Mouse (Mus musculus) liver, adult (tissue): ENCODE data around the gene Prm2.
A peak's percentile ranks its signal among the peaks of the same experiment; 100 is the strongest.

Experiments used
- GATA4 ChIP-seq: IDR thresholded peaks from 2 replicates; pipeline ENCODE4 v1.6.1; 2014; ENCODE audit warnings: mild to moderate bottlenecking, low read length; ENCODE audit not compliant: insufficient replicate concordance

Prm2 gene

DNA sequence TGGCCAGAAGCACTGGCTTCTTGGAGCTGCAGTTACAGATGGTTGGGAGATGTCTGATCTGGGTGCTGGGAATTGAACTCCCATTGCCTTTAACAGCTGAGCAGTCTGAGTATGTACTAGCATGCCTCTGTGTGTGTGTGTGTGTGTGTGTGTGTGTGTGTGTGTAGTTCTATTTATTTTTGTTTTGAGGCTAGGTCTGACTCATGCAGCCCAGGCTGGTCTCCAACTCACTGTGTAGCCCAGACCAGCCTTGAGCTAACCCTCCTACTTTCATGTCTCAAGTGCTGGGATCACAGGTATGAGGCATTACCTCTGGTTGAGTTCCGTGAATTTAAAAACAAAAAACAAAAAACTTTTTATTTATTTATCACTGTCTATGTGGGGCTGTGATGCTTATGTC lies 28.6 kb upstream of the Prm2 start:
- TF ChIP-seq GATA4 = no peak

DNA sequence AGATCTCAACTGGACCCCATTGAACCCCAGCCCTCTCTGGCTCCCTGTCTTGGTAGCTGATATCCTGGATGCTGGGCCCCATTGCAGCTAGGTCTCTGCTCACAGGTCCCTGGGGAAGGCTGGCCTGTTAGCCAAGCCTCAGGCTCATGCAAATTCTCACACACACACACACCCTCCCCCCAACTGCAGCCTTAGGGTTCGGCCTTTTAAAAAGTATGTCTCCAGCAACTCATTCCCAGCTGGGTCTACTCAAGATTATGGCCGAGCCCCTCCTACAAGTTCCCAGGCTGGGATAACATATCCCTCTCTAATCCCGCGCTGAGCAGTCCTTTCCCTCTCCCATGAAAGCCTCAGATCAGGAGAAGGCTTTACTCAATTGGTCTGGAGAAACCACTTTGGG lies 25.5 kb upstream of the Prm2 start:
- TF ChIP-seq GATA4 = no peak

DNA sequence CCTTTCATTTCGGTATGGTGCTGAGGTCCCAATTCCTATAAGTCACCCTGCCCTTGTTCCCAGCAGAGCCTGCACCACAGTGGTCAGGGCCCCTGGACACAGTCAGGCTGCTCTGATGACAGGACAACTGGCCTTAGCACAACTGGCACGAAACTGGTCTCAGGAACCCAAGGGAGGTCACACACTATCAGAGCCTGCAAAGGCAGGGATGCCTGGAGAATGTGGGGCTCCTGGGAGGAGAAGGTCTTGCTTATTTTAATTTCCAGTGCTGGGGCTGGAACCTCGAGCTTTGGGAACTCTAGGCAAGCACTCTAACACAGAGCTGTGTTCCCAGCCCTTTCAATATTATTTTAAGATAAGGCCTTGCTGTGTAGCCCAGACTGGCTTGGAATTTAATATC lies 24.0 kb upstream of the Prm2 start:
- no peak for TF ChIP-seq GATA4

DNA sequence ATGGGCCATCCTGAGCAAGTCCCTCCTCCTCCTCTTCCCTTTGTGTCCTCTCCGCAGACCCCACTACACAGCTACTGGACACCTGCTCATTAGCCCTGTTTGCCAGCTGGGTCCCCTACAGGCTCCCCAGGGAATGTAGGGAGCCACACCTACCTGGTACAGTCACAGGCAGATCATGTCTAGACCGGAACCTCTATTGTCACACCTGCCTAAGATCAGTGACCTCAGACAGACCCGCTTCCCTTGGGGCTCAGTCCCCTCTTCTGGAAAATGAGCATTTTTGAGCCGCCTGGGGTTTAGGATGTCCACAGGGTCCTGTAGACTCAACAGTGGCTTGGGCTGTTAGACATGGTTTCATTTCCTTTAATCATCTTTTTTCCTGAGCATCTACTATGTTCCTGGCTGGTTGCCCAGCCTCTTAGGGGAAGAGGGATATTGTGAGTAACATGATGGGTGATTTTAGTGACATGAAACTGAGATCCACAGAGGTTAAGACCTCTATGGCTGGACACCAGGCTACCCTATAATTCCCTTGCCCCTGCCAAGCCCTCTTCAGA lies 22.7 kb upstream of the Prm2 start:
- TF ChIP-seq GATA4 = no peak

DNA sequence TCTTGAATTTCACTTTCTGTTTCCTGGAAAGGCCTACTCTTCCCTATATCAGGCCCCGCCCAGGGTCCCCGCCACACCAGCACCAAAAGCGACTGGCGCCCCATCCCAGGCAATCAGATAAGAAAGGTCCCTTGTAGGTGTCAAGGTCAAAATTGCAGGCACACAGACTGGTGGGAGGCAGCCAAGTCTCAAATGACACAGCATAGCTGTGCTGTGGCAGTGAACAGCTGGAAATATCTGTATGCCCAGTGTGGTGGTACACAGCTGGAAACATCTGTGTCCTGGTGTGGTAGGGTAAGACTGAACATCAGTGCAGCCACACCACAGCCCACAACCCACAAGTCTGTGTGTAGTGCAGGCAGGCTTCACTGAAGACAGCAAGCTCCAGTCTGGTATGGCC lies 18.9 kb upstream of the Prm2 start:
- peak; percentile 42; the same call in 1 of the 2 replicates for TF ChIP-seq GATA4

DNA sequence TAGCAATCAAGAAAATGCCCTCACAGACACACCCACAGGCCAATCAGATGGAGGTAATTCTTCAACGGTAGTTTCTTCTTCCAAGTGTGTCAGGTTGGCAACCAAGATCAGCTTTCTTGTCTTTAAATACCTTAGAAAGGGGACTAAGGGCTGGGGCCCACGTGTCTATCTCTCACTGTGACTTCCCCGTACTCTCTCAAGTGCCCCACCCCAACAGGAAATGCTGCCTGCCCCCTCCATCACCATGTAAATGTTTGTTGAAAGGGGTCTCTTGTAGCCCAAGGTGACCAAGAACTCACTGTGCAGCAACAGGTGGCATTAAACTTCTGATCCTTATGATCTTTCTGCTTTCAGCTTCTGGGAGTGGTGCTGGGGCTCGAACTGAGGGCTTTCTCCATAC lies 17.8 kb upstream of the Prm2 start:
- TF ChIP-seq GATA4 = no peak

DNA sequence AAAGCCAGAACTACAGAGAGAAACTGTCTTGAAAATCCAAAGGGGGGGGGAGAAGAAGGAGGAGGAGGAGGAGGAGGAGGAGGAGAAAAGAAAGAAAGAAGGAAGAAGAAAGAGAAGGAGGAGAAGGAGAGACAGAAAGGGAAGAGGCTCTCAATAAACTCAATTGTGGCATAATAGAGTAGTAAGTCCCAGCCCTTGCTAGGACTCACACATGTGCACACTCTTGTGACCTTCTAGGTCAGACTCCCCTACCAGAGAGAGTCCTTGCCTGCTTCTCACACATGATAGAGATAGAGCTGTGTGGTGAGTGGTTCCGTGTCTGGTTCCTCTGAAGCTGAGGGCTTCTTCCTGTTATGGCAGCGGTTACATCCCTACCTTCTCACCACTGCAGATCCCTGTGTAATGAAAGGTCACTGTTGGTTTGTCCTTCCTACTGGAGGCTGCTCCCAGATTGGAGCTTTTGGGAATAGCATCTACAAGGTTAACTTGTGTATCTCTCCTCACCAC lies 17.0 kb upstream of the Prm2 start, which contains the start of gene Gm11172:
Gene Gm11172 (plus strand): TSS at position 51 of the 507 bp plus-strand sequence.
- TF ChIP-seq GATA4 = no peak

DNA sequence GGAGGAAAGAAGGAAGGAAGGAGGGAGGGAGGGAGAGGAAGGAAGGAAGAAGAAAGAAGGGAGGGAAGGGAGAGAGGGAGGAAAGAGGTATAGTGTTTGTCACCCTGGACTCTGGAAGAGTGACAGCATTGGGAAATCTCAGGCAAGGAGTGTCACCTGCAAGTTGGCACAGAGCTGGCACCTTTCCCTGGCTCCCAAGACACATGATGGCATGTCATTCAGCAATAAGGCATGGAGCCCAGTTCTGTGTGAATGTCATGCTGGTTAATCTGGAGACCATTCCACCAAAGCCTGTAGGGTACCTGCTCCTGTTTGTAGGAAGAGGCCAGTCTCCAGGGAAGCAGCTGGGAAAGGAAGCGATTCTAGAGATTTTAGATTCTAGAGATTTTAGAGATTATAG lies 14.4 kb upstream of the Prm2 start:
- no peak for TF ChIP-seq GATA4

DNA sequence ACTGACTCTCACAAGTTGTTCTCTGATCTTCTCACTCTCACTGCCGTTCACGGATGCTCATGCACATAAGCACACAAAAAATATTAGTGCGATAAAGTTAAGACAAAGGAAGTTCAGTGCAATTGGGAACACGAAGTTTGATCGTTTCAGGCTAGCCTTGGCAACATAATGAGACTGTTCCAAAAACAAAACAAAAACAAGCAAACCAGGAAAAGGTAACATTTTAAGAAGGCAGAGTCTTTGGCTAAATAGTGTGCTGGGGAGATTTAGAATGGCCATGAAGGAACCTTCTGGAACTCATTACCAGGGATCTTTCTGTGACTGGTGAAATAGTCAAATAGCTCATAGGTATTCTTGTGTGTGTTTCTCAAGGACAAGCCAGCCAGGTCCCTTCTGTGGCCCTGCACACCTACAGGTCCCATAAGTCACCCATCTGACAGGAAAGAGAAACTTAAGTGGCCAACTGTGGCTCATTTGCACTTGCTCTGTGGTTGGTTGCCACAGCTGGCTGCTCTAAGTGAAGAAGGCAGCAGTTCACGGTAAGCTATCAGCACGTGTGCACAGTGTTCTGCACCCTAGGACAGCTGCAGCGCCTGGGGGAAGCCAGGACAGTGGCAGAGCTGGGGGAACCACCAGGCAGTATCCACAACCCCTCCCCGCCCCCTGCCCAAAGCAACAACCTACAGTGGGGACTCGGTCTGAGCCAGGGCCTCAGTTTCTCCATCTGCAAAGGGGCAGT lies 10.0 kb upstream of the Prm2 start, which contains the start of gene Prm1:
Gene Prm1 (minus strand): TSS at position 51 of the 739 bp plus-strand sequence.
- TF ChIP-seq GATA4 = no peak

DNA sequence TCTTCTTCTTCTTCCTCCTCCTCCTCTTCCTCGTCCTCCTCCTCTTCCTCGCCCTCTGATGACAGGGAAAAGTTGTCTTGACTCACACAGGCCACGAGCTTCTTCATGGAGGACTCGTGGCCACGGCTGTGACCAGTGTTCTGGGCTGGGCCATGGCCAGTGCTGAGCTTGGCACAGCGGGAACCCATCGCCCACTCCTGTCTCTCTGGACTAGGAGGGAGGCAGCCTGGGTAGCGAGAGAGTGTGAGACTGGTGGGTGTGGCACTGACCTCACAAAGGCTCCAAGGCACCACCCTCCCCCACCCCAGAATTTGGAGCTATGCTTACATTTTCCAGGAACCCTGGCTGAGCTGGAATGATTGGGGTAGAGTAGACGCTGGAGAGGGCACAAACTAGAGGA lies 5.2 kb downstream of the Prm2 start, which contains the start of gene Prm3:
Gene Prm3 (minus strand): TSS at position 213 of the 400 bp plus-strand sequence.
- TF ChIP-seq GATA4 = no peak

DNA sequence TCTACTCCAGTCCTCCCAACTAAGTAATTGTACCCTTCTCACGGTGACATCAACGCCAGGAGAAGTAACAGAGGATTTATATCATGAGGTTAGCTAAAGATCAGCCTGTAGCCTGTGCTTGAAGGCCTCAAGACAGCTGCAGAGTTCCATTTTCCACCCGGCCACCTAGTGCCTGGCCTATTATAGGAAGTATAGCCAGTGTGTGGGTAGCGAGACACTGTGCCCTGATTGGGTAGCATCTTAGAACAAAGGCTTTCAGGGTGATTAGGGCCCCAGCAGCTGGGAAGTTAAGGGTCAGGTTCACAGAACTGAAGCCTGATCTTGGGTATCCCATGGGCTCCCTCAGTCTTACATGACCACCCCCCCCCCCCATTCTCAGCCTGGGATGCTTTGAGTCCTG lies 7.1 kb downstream of the Prm2 start:
- no peak for TF ChIP-seq GATA4

DNA sequence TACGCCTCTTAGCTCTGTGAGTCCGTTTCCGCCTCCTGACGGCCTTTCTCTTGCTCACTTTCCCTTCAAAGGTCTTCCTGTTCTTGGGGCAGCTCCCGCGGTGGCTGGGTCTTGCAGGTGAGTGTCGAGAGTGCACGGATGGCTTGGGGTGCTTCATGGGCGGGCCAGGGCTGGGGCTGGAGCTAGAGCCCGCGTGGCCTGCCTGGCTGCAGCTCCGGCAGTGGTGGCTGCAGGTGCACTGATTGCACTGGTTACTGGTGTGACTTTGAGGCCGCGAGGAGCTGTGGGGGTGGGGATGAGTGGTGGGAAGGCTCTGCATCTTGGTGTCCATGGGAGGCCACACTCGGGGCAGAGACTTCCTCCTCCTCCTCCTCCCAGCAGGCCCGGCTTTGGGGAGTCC lies 7.7 kb downstream of the Prm2 start, which contains the start of gene Tnp2:
Gene Tnp2 (minus strand): TSS at position 390 of the 400 bp plus-strand sequence.
- no peak for TF ChIP-seq GATA4

DNA sequence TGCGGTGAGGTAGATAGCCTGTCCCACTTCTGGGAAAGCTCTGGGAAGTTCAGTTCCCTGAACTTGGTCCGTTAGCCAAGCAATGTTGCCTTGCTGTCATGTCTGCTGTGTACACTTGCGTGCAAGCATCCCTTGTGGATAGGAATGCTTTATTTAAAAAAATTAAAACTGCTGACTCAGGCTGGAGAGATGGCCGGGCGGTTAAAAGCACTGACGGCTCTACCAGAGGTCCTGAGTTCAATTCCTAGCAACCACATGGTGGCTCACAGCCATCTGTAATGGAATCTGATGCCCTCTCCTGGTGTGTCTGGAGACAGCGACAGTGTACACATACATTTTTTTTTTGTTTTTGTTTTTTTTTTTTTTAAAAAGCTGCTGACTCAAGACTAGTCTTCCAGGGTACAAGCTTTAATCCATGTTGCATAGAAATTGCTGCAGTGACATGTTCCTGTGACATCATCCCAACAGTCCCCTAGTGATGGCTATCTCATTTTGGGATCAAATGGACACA lies 8.3 kb downstream of the Prm2 start:
- TF ChIP-seq GATA4 = no peak

DNA sequence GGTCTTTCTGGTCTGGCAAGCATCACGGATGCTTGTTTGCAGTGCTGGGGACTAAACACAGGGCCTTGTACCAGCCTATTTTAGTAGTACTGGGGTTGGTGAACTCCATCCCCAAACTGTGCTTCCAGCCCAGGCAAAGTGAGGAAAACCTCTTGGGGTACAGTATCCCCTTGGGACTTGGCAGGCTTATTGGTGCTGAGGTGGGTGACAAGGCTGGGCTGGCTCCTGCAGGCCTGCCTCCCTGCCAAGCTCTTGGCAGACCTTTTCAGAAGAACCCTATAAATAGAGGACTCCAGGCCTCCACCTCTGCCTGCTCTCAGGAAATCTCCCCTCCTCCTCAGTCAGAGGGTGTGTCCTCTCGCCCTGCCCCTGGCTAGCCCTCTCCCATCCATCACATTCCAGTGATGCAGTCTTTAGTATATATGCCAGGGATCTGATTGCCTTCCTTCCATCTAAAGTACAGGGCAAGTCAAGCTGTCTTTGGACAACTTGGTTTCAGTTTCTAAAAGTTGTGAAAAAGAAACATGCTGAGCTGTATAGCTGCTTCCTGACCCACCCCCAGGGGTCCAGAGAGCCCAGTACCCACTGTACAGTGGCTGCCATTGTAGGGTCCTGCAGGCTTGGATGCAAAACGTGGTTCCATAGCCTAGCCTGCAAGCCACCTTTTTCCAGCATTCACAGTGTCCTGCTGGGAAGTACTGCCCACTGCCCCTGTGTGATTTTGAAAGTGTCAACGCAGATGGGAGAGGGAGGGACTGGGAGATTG lies 9.0 kb downstream of the Prm2 start:
- TF ChIP-seq GATA4 = no peak

DNA sequence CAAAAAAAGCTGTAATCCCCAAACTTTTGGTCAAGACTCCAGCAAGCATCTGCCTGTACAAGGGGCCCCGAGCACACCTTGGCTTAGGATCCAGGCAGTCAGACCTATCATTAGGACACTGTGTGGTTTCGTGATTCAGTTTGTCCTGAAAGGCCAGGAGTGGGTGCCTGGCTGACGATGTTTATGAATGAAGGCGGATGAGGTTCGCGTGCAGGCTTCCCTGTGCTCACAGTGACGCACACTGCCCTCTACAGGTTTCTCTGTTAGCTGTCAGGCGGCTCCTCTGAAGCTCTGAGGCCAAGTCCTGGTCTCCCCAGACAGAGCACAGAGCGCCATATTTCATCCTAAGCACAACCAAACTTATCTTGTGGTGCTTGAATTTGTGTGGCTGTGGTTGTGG lies 9.6 kb downstream of the Prm2 start:
- no peak for TF ChIP-seq GATA4
